In genomic region chr5:113732182-113732581, GRCm38 (mm10) we compare ENCODE assay signal across 10 mouse cellular contexts. TPM values are rescaled to one million over a fixed set of nuclear protein-coding genes. Genes with fewer than 3 reads are reported as not detected.
DNase-seq lines count a peak whose midpoint lies in the region; ATAC-seq and TF ChIP-seq lines count a peak whose summit lies in the region.
"Had no signal": no experiment of that assay in that cellular context is flagged by ENCODE, and none has a peak within 500 bp of the region (broad histone marks: within the 10 kb centered on the region; RNA-seq: fewer than 3 reads in every experiment).

No protein-coding gene starts in this region.

- H3K9me3 ChIP-seq in embryonic facial prominence, embryonic 11.5 days (replicated peaks; ENCODE audit: control insufficient read depth, low read length), result no peaks in the 10 kb centered on the region
- H3K9me3 ChIP-seq: heart, embryonic 13.5 days had no signal

- no peak overlapping the region for H3K27ac ChIP-seq in layer of hippocampus, adult 2 months
- no peak overlapping the region for H3K27ac ChIP-seq in embryonic facial prominence, embryonic 11.5 days (replicated peaks; ENCODE audit: low read depth, low read length)
- H3K27ac ChIP-seq: heart, embryonic 13.5 days; macrophage had no signal

- peak; percentile 91 for TF ChIP-seq CTCF in layer of hippocampus, adult 2 months (conservative IDR thresholded peaks at IDR 0.05)

- H3K4me1 ChIP-seq in embryonic facial prominence, embryonic 11.5 days (ENCODE audit: control insufficient read depth, insufficient read depth, low read length), result peaks cover 2% of the 10 kb centered on the region; the same call in 1 of the 2 replicates

- ATAC-seq in embryonic facial prominence, embryonic 11.5 days (replicated peaks; ENCODE audit: insufficient number of reproducible peaks, low FRiP score, low TSS enrichment, low read depth), result no peak

- 23% methylated on average over 6 of the region's 6 CpGs for WGBS in embryonic facial prominence, embryonic 11.5 days

- H3K9ac ChIP-seq in embryonic facial prominence, embryonic 11.5 days (replicated peaks; ENCODE audit: low read length), result no peak overlapping the region
- H3K9ac ChIP-seq: heart, embryonic 13.5 days had no signal

- DNase-seq in cerebellum, adult 18-20 months, result peak; percentile 75 to 84
- DNase-seq in cerebellum, adult 11-12 months, result no peak
- DNase-seq in layer of hippocampus, adult 2 months (ENCODE audit: low spot score in 2 of 2), result peak in 1 of 2 experiments; percentile 63
- no peak for DNase-seq in layer of hippocampus, adult 9-10 months (ENCODE audit: low spot score)
- peak; percentile 20 for DNase-seq in MEL-GATA-1-ER (ENCODE audit: extremely low read depth, low read depth)
- DNase-seq in embryonic facial prominence, embryonic 11.5 days (ENCODE audit: low spot score), result peak; percentile 71
- DNase-seq in lung, postnatal 25 days (ENCODE audit: low spot score), result peak; percentile 26
- no peak for DNase-seq in c-Kit-positive CD71-positive TER-119-positive erythroid progenitor cells, embryonic 14.5 days (ENCODE audit: low spot score)

- no peaks in the 10 kb centered on the region for H3K27me3 ChIP-seq in embryonic facial prominence, embryonic 11.5 days (ENCODE audit: control insufficient read depth, insufficient read depth, low read length)

- no peak overlapping the region for H3K4me3 ChIP-seq in layer of hippocampus, adult 2 months
- H3K4me3 ChIP-seq in embryonic facial prominence, embryonic 11.5 days (ENCODE audit: low read depth, low read length), result no peak overlapping the region
- H3K4me3 ChIP-seq: heart, embryonic 13.5 days had no signal

- H3K36me3 ChIP-seq in embryonic facial prominence, embryonic 11.5 days (replicated peaks; ENCODE audit: control insufficient read depth, insufficient read depth, low read depth, low read length), result no peaks in the 10 kb centered on the region
- H3K36me3 ChIP-seq: heart, embryonic 13.5 days had no signal

- H3K4me2 ChIP-seq in embryonic facial prominence, embryonic 11.5 days (ENCODE audit: low read depth, low read length), result no peak overlapping the region
- H3K4me2 ChIP-seq: heart, embryonic 13.5 days had no signal

RNA-seq across cellular contexts. Expression of gene Ficd, which starts 3.4 kb away (rescaled TPM):
- total RNA-seq in layer of hippocampus, adult 2 months (2021), result 10 to 100 TPM; 12.2 to 12.5 TPM
- polyA plus RNA-seq in embryonic facial prominence, embryonic 11.5 days (2014; fragmentation: Nextera tagmentation; extraction: Ambion mirVana), result 1.6 and 2.0 TPM in 2 replicates

RNA-seq across cellular contexts. Expression of gene 1700069L16Rik, which starts 7.6 kb away (rescaled TPM):
- not detected for total RNA-seq in layer of hippocampus, adult 2 months (2021)
- polyA plus RNA-seq in embryonic facial prominence, embryonic 11.5 days (2014; fragmentation: Nextera tagmentation; extraction: Ambion mirVana), result not detected in 2 replicates
- polyA plus RNA-seq: heart, embryonic 13.5 days; macrophage had no signal

RNA-seq across cellular contexts. Expression of gene Sart3, which starts 40.1 kb away (rescaled TPM):
- total RNA-seq in layer of hippocampus, adult 2 months (2021), result 10 to 100 TPM; 53.5 to 54.4 TPM
- polyA plus RNA-seq in embryonic facial prominence, embryonic 11.5 days (2014; fragmentation: Nextera tagmentation; extraction: Ambion mirVana), result 52.4 and 55.4 TPM in 2 replicates

RNA-seq across cellular contexts. Expression of gene Iscu, which starts 40.4 kb away (rescaled TPM):
- total RNA-seq in layer of hippocampus, adult 2 months (2021), result 100 to 1,000 TPM; 111 to 122 TPM
- 103 and 113 TPM in 2 replicates for polyA plus RNA-seq in embryonic facial prominence, embryonic 11.5 days (2014; fragmentation: Nextera tagmentation; extraction: Ambion mirVana)

Comparison
In these comparisons a context has a peak if more than half of its experiments do, and no peak if none do; other contexts are left out.
1. DNase-seq: peak in cerebellum, adult 18-20 months (2 of 2), MEL-GATA-1-ER (single experiment), embryonic facial prominence, embryonic 11.5 days (single experiment) and lung, postnatal 25 days (single experiment); none in cerebellum, adult 11-12 months (single experiment), layer of hippocampus, adult 9-10 months (single experiment) and c-Kit-positive CD71-positive TER-119-positive erythroid progenitor cells, embryonic 14.5 days (single experiment).